Mouse (Mus musculus) ES-Bruce4 (cell line): ENCODE measurements around the gene Ccl20.

Experiments used
- CTCF ChIP-seq: IDR thresholded peaks from one replicate; pipeline ENCODE4 v1.8.1; 2011; ENCODE audit warnings: low read depth, low read length
- EP300 ChIP-seq: IDR thresholded peaks from 2 replicates; pipeline ENCODE4 v1.6.1; 2011; ENCODE audit warnings: low read depth, low read length; ENCODE audit not compliant: insufficient read depth
- POLR2A ChIP-seq: IDR thresholded peaks from one replicate; pipeline ENCODE4 v1.8.1; 2011; ENCODE audit warnings: low read length; ENCODE audit not compliant: insufficient read depth

DNA sequence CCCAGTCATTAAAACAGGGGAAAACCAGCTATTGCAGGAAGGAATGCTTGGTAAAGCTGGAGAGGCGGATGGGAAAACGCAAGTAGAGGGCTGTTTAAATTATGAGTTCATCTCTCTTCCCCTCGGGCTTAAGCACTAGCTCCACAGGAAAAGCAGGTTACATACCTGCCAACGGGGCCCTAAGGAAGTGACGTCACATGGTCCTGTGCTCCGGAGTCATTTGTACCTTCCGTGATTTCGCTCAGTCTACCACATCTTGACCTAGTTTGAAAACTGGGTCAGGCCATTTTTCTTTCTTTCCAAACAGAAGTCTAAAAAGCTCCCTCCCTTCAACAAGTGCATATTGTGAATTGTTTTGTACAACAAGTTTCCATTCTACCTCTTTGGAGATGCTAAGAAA, 21.3 kb downstream of the Ccl20 start:
- TF ChIP-seq POLR2A (no peak), CTCF (no peak), EP300 (no peak)
